Mouse (Mus musculus) limb, embryonic 11.5 days (tissue): ENCODE data around the gene Psma7. TPM values are rescaled to one million over a fixed set of nuclear protein-coding genes. Genes with fewer than 3 reads are reported as not detected.

Experiments
- polyA plus RNA-seq: library from polyadenylated mRNA; unstranded; fragments of >200 nt; fragmentation: Nextera tagmentation; extraction: Ambion mirVana; gene quantifications from 2 replicates; pipeline ENCODE4 v1.2.1, GENCODE M21; 2014

Gene Psma7
- polyA plus RNA-seq, 1 experiment from 2014 or later, result 792 TPM

Other genes with a start within 250 kb of the Psma7 start
- 4.7 and 5.8 TPM in 2 replicates for gene Taf4, start 65.8 kb downstream of the Psma7 start, polyA plus RNA-seq
- 8.3 and 10.2 TPM in 2 replicates for gene Lsm14b, start 17.4 kb downstream of the Psma7 start, polyA plus RNA-seq
- 5.5 and 6.0 TPM in 2 replicates for gene Ss18l1, start 76 bp upstream of the Psma7 start, polyA plus RNA-seq
- 28.2 and 29.4 TPM in 2 replicates for gene Mtg2, start 28.2 kb upstream of the Psma7 start, polyA plus RNA-seq
- gene Hrh3, start 62.1 kb upstream of the Psma7 start, polyA plus RNA-seq, result 0.12 and 0.21 TPM in 2 replicates
- gene Osbpl2, start 76.9 kb upstream of the Psma7 start, polyA plus RNA-seq, result 29.8 and 30.5 TPM in 2 replicates
- gene Adrm1, start 129.1 kb upstream of the Psma7 start, polyA plus RNA-seq, result 187 and 191 TPM in 2 replicates
- gene Lama5, start 183.4 kb upstream of the Psma7 start, polyA plus RNA-seq, result 12.5 and 14.1 TPM in 2 replicates
- gene Rps21, start 214.9 kb upstream of the Psma7 start, polyA plus RNA-seq, result 641 and 643 TPM in 2 replicates
- 15.8 and 18.0 TPM in 2 replicates for gene Cables2, start 231.1 kb upstream of the Psma7 start, polyA plus RNA-seq
- gene Rbbp8nl, start 247.4 kb upstream of the Psma7 start, polyA plus RNA-seq, result 0.40 and 0.75 TPM in 2 replicates